Mouse (Mus musculus): ENCODE results near the gene Ldb3.

- no peak for TF ChIP-seq GATA1 (IDR thresholded peaks at IDR 0.05; ENCODE audit: low read length)
- no peak for TF ChIP-seq TAL1 (IDR thresholded peaks at IDR 0.05; ENCODE audit: low read length)
These were observed 86.5 kb downstream of the Ldb3 start for GRCm38 (mm10) chr14:34501804-34502474.

All from erythroblast, embryonic 14.5 days (primary cell).